8 mouse cellular contexts compared by ENCODE assay signal in the genomic region with DNA sequence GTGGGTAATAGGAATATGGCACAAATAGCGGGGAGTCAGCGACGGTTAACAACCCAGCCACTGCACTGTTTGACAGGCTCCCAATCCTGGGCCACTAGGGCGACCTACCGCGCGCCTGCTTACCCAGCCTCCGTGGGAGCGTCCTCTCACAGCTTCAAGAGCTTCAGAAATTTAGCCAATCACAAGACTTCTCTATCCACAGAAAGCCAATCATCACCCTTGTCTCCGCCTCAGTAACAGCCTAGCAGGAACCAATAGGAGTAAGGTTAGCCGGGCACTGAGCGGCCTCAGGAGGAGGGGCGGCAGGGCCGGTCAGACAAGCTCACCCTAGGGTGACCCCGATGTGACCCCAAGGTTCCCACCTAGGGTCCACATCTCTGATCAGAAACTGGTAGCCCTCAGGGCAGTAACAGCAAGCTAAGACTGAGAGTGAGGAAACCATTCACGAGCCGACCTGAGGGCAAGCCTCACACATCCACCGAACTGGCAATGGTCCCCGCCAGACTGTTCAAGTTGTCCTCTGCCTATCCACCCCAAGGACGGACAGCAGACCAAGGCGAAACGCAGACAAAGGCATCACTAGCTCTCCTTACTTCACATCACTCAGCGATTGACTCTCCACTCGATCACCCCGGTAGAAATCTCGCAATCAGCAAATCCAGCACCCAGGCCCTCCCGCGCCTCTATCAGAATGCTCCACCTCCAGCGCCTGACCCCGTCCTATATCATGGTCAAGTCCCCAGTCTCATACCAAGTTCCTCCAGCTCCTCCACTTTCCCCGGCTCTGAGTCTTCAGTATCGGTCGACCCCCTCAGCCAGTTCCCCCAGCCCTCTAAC. TPM values are rescaled to one million over a fixed set of nuclear protein-coding genes. Genes with fewer than 3 reads are reported as not detected.
A peak's percentile ranks its signal among the peaks of the same experiment; 100 is the strongest.
DNase-seq lines count a peak whose midpoint lies in the region; ATAC-seq and TF ChIP-seq lines count a peak whose summit lies in the region.

No protein-coding gene starts in this region.

- 0 out of 2 replicates have a peak, but pooled peaks have one; percentile 18 for TF ChIP-seq CTCF in kidney, postnatal 0 days (IDR thresholded peaks at IDR 0.05; ENCODE audit: low read depth)

- H3ac ChIP-seq in myocyte (ENCODE audit: control insufficient read depth, insufficient read length), result peak overlapping the region; percentile 69

- H3K4me1 ChIP-seq in heart, embryonic 13.5 days, result peaks cover 34% of the 10 kb centered on the region
- peaks cover 29% of the 10 kb centered on the region for H3K4me1 ChIP-seq in kidney, postnatal 0 days (replicated peaks; ENCODE audit: insufficient read depth, low read length)
- H3K4me1 ChIP-seq in liver, embryonic 11.5 days (replicated peaks; ENCODE audit: control insufficient read depth, insufficient read depth, low read length), result peaks cover 31% of the 10 kb centered on the region

- peaks cover 61% of the 10 kb centered on the region for H3K79me2 ChIP-seq in myocyte (ENCODE audit: control insufficient read depth, insufficient read depth)

- H3K4me2 ChIP-seq in heart, embryonic 13.5 days, result peak overlapping the region; percentile 99
- peak overlapping the region; percentile 98 for H3K4me2 ChIP-seq in kidney, postnatal 0 days (ENCODE audit: low read length)
- peak overlapping the region; percentile 97 for H3K4me2 ChIP-seq in liver, embryonic 11.5 days
- H3K4me2 ChIP-seq in myocyte (ENCODE audit: low read depth), result peak overlapping the region; percentile 96

- H3K9me3 ChIP-seq in heart, embryonic 13.5 days, result no peaks in the 10 kb centered on the region
- no peaks in the 10 kb centered on the region for H3K9me3 ChIP-seq in kidney, postnatal 0 days (replicated peaks; ENCODE audit: low read length)
- H3K9me3 ChIP-seq in liver, embryonic 11.5 days (ENCODE audit: control insufficient read depth, low read length), result no peaks in the 10 kb centered on the region

- H3K4me3 ChIP-seq in heart, embryonic 13.5 days, result peak overlapping the region; percentile 70
- peak overlapping the region; percentile 82 for H3K4me3 ChIP-seq in kidney, postnatal 0 days (replicated peaks; ENCODE audit: low read depth, low read length)
- peak overlapping the region; percentile 85 for H3K4me3 ChIP-seq in liver, embryonic 11.5 days (ENCODE audit: low read depth, low read length)
- peak overlapping the region; percentile 100 for H3K4me3 ChIP-seq in myocyte

- no peaks in the 10 kb centered on the region for H3K27me3 ChIP-seq in heart, embryonic 13.5 days (replicated peaks)
- H3K27me3 ChIP-seq in kidney, postnatal 0 days (ENCODE audit: insufficient read depth, low read length), result no peaks in the 10 kb centered on the region
- H3K27me3 ChIP-seq in liver, embryonic 11.5 days (replicated peaks; ENCODE audit: control insufficient read depth, insufficient read depth, low read length), result no peaks in the 10 kb centered on the region
- H3K27me3 ChIP-seq in myocyte (ENCODE audit: control insufficient read depth, insufficient read depth, insufficient read length), result no peaks in the 10 kb centered on the region
- no peaks in the 10 kb centered on the region for H3K27me3 ChIP-seq in splenic B cell, adult 2 months (ENCODE audit: control insufficient read depth, insufficient read depth, low read length, poor library complexity, severe bottlenecking)

- peak; percentile 48; the same call in 1 of the 2 replicates for ATAC-seq in heart, embryonic 13.5 days (ENCODE audit: extremely low read depth, insufficient number of reproducible peaks, low FRiP score, low TSS enrichment)
- ATAC-seq in kidney, postnatal 0 days (replicated peaks; ENCODE audit: low FRiP score, low read depth), result peak; percentile 62
- peak; percentile 76 for ATAC-seq in liver, embryonic 11.5 days (replicated peaks; ENCODE audit: low FRiP score)

- under 1% methylated on average over 33 of the region's 33 CpGs for WGBS in heart, embryonic 13.5 days
- WGBS in kidney, postnatal 0 days, result 0% methylated on average over 33 of the region's 33 CpGs
- WGBS in liver, embryonic 11.5 days, result 0% methylated on average over 33 of the region's 33 CpGs

- peak overlapping the region; percentile 98 for H3K9ac ChIP-seq in heart, embryonic 13.5 days
- H3K9ac ChIP-seq in kidney, postnatal 0 days (ENCODE audit: low read depth, low read length), result peak overlapping the region; percentile 86
- H3K9ac ChIP-seq in liver, embryonic 11.5 days (ENCODE audit: low read depth, low read length), result peak overlapping the region; percentile 74

- peak overlapping the region; percentile 99 for H3K27ac ChIP-seq in heart, embryonic 13.5 days (replicated peaks)
- peak overlapping the region; percentile 99 for H3K27ac ChIP-seq in kidney, postnatal 0 days
- H3K27ac ChIP-seq in liver, embryonic 11.5 days (ENCODE audit: low read depth, low read length), result peak overlapping the region; percentile 95

- peak; percentile 94 for DNase-seq in CD4-positive helper T cell, adult 2 months (ENCODE audit: low read depth, low spot score)
- DNase-seq in brain, adult 2 months (ENCODE audit: low read depth, low spot score), result peak; percentile 99
- peak; percentile 93 for DNase-seq in fibroblast of lung, adult 2 months (ENCODE audit: low read depth)
- DNase-seq in kidney, postnatal 0 days (ENCODE audit: low spot score), result peak; percentile 98
- peak; percentile 78 for DNase-seq in liver, embryonic 11.5 days (ENCODE audit: low spot score)
- DNase-seq in splenic B cell, adult 2 months (ENCODE audit: low read depth, low spot score), result peak; percentile 95

- H3K36me3 ChIP-seq in heart, embryonic 13.5 days, result peaks cover 56% of the 10 kb centered on the region
- H3K36me3 ChIP-seq in kidney, postnatal 0 days (ENCODE audit: insufficient read depth, low read length), result peaks cover 42% of the 10 kb centered on the region
- H3K36me3 ChIP-seq in liver, embryonic 11.5 days (ENCODE audit: control insufficient read depth, insufficient read depth, low read length), result peaks cover 32% of the 10 kb centered on the region
- peaks cover 34% of the 10 kb centered on the region for H3K36me3 ChIP-seq in myocyte (ENCODE audit: control insufficient read depth, insufficient read depth)
- peaks cover 8% of the 10 kb centered on the region for H3K36me3 ChIP-seq in splenic B cell, adult 2 months (ENCODE audit: control insufficient read depth, insufficient read depth, low read length, poor library complexity, severe bottlenecking)

- peak; percentile 54 for TF ChIP-seq POLR2A in myocyte (IDR thresholded peaks at IDR 0.05; ENCODE audit: insufficient read length, low read depth)

TF ChIP-seq in myocyte, 11 proteins besides CTCF, POLR2A, EP300 and RAD21:
- TF ChIP-seq TCF12 (IDR thresholded peaks at IDR 0.05; ENCODE audit: insufficient read depth, poor library complexity, severe bottlenecking) (no peak), MAX (IDR thresholded peaks at IDR 0.05; ENCODE audit: low read depth) (no peak), MYOG (IDR thresholded peaks at IDR 0.05; ENCODE audit: control insufficient read depth in 1 of 3, insufficient read depth in 1 of 3, insufficient read length in 2 of 3, low read depth in 2 of 3) (no peak), POLR2AphosphoS2 (IDR thresholded peaks at IDR 0.05; ENCODE audit: insufficient read length, low read depth) (peak; percentile 80), REST (IDR thresholded peaks at IDR 0.05; ENCODE audit: insufficient read depth, insufficient read length) (no peak)

RNA-seq across cellular contexts. Expression of a gene that starts 4.7 kb away (rescaled TPM):
- polyA plus RNA-seq in heart, embryonic 13.5 days (2015; fragmentation: Nextera tagmentation; extraction: Ambion mirVana), result 20.9 and 21.6 TPM in 2 replicates
- polyA plus RNA-seq in kidney, postnatal 0 days (2015; fragmentation: Nextera tagmentation; extraction: Ambion mirVana), result 23.2 and 26.8 TPM in 2 replicates
- 15.4 and 17.4 TPM in 2 replicates for polyA plus RNA-seq in liver, embryonic 11.5 days (2014; fragmentation: Nextera tagmentation; extraction: Ambion mirVana)
- 31.0 TPM for polyA plus RNA-seq in myocyte (2012; fragmentation: generic; extraction: Trizol)

RNA-seq across cellular contexts. Expression of a gene that starts 10.7 kb away (rescaled TPM):
- polyA plus RNA-seq in heart, embryonic 13.5 days (2015; fragmentation: Nextera tagmentation; extraction: Ambion mirVana), result 40.0 and 40.5 TPM in 2 replicates
- 55.5 and 61.3 TPM in 2 replicates for polyA plus RNA-seq in kidney, postnatal 0 days (2015; fragmentation: Nextera tagmentation; extraction: Ambion mirVana)
- 20.4 and 26.2 TPM in 2 replicates for polyA plus RNA-seq in liver, embryonic 11.5 days (2014; fragmentation: Nextera tagmentation; extraction: Ambion mirVana)
- polyA plus RNA-seq in myocyte (2012; fragmentation: generic; extraction: Trizol), result 0.16 TPM

RNA-seq across cellular contexts. Expression of a gene that starts 13.3 kb away (rescaled TPM):
- 21.2 and 21.5 TPM in 2 replicates for polyA plus RNA-seq in heart, embryonic 13.5 days (2015; fragmentation: Nextera tagmentation; extraction: Ambion mirVana)
- 16.6 and 19.8 TPM in 2 replicates for polyA plus RNA-seq in kidney, postnatal 0 days (2015; fragmentation: Nextera tagmentation; extraction: Ambion mirVana)
- polyA plus RNA-seq in liver, embryonic 11.5 days (2014; fragmentation: Nextera tagmentation; extraction: Ambion mirVana), result 19.7 and 19.9 TPM in 2 replicates
- polyA plus RNA-seq in myocyte (2012; fragmentation: generic; extraction: Trizol), result 23.0 TPM

RNA-seq across cellular contexts. Expression of a gene that starts 13.5 kb away (rescaled TPM):
- polyA plus RNA-seq in heart, embryonic 13.5 days (2015; fragmentation: Nextera tagmentation; extraction: Ambion mirVana), result 135 and 139 TPM in 2 replicates
- polyA plus RNA-seq in kidney, postnatal 0 days (2015; fragmentation: Nextera tagmentation; extraction: Ambion mirVana), result 183 and 198 TPM in 2 replicates
- polyA plus RNA-seq in liver, embryonic 11.5 days (2014; fragmentation: Nextera tagmentation; extraction: Ambion mirVana), result 151 and 178 TPM in 2 replicates
- polyA plus RNA-seq in myocyte (2012; fragmentation: generic; extraction: Trizol), result 126 TPM

RNA-seq across cellular contexts. Expression of a gene that starts 39.6 kb away (rescaled TPM):
- 18.0 and 18.8 TPM in 2 replicates for polyA plus RNA-seq in heart, embryonic 13.5 days (2015; fragmentation: Nextera tagmentation; extraction: Ambion mirVana)
- 38.0 and 42.3 TPM in 2 replicates for polyA plus RNA-seq in kidney, postnatal 0 days (2015; fragmentation: Nextera tagmentation; extraction: Ambion mirVana)
- polyA plus RNA-seq in liver, embryonic 11.5 days (2014; fragmentation: Nextera tagmentation; extraction: Ambion mirVana), result 13.8 and 17.1 TPM in 2 replicates
- 148 TPM for polyA plus RNA-seq in myocyte (2012; fragmentation: generic; extraction: Trizol)

Comparison
In these comparisons a context has a peak if more than half of its experiments do, and no peak if none do; other contexts are left out.
1. Peak in every context shown above with its lines: DNase-seq, ATAC-seq, H3K4me3 ChIP-seq and H3K27ac ChIP-seq.
2. RNA of a gene that starts 10.7 kb away (polyA plus RNA-seq): 55.5 to 61.3 TPM in kidney, postnatal 0 days, 40.0 to 40.5 TPM in heart, embryonic 13.5 days and 20.4 to 26.2 TPM in liver, embryonic 11.5 days; 0.16 TPM in myocyte (single experiment); every median in the first group is over 10 times any median in the second.